Mouse (Mus musculus): ENCODE results near the gene Vps36. TPM values are rescaled to one million over a fixed set of nuclear protein-coding genes. Genes with fewer than 3 reads are reported as not detected.

Vps36 gene
- 28.0 TPM for total RNA-seq (2023)

DNA sequence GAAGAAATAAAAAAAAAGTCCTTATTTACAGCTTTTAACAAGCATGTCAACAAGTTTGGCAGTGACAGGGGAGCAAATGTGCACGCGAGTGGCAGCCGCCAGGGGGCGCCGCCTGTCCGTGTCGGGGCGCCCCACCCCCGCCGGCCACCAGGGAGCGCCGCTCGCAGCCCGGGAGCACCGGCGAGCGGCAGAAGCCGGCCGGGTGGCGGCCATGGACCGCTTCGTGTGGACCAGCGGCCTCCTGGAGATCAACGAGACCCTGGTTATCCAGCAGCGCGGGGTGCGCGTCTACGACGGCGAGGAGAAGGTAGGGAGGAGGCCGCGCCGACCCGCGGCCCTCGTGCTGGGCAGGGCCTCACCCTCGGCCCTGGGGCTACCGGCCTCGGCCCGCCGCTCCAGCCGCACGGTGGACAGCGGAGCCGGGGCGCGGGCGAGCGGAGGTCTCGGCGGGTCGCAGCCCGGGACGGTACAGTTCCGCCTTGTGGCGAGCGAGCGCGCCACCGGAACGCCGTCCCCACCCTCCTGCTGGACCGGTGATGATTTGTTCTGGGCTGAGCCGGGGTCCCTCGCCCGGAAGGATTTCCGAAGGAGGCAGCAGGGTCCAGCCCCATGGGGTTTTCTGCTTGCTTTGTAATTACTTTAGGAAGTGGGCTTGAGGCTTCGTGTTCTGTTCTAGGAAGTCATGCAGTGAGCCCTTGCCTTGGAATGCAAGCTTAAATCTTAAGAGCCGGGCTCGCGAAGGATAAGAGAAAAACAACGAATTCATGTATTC lies at the start of gene Vps36:
Vps36 (plus strand) TSS at position 150 of the 772 bp plus-strand sequence.

GRCm38 (mm10) chr8:22166080-22166603 lies 26.5 kb upstream of the Vps36 start, which contains the start of gene Nek3:
Gene Nek3, minus strand, starts transcription at chr8:22166435.

GRCm38 (mm10) chr8:22185431-22186397 lies 6.9 kb upstream of the Vps36 start, which contains the start of gene Ckap2:
Gene Ckap2, minus strand, starts transcription at chr8:22185819.

DNA sequence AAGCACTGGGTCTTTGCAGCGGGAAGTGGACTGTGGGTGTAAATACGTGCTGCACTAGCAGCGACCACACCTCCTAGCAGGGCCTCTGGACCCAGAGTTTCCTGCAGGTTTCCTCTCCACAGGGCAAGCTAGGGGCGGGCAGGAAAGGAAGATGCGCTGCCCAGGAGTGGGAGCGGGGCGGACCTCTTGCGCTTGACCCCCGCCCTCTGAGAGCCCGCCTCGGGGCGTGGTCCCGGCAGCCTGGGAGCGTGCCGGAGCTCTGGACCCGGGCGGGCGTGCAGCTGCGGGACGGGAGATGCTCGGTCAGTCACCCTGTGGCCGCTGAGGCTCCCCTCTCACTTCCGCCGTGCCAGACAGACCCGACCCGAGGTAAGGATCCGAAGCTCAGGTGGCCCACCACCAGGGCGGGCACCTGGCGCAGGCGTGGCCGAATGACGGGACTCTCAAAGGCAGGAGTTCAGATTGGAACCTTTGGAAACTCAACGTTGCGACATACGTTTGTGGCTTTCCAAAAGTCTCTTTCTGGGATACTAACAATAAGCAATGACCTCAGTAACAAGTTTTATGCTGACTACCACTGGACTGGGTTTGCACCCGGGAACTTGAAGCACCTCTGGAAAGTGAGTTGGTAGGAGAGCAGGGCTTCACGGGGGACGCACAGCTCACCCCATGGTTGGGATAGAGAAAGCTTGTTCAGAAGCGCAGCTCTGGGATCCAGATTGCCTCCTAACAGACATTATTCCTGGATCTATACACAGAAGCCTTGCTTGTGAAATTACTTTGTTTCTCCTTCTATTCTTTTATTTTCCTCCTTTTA lies 34.7 kb downstream of the Vps36 start, which contains the start of gene Thsd1:
Thsd1 (plus strand) TSS at position 253 of the 817 bp plus-strand sequence.

Other genes starting within 250 kb of the Vps36 start
- gene Defb13, start 246.0 kb upstream of the Vps36 start, total RNA-seq (2023) = not detected
- gene Fam90a1a, start 234.1 kb upstream of the Vps36 start, total RNA-seq (2023) = not detected
- not detected for gene Ccdc70, start 223.0 kb upstream of the Vps36 start, total RNA-seq (2023)
- 0.15 TPM for gene Atp7b, start 132.5 kb upstream of the Vps36 start, total RNA-seq (2023)
- 24.6 TPM for gene Alg11, start 132.1 kb upstream of the Vps36 start, total RNA-seq (2023)
- gene Nek5, start 67.8 kb upstream of the Vps36 start, total RNA-seq (2023) = not detected
- 6.5 TPM for gene Nek3, start 26.4 kb upstream of the Vps36 start, total RNA-seq (2023)
- 1.6 TPM for gene Ckap2, start 7.0 kb upstream of the Vps36 start, total RNA-seq (2023)
- gene Thsd1, start 34.5 kb downstream of the Vps36 start, total RNA-seq (2023) = 0.34 TPM
- not detected for gene Tpte, start 90.6 kb downstream of the Vps36 start, total RNA-seq (2023)
- 5.4 TPM for gene Slc25a15, start 205.8 kb downstream of the Vps36 start, total RNA-seq (2023)
- 15.8 TPM for gene Mrps31, start 218.6 kb downstream of the Vps36 start, total RNA-seq (2023)